Mouse (Mus musculus) midbrain, embryonic 14.5 days (tissue): ENCODE results near the gene Gab1. TPM values are rescaled to one million over a fixed set of nuclear protein-coding genes. Genes with fewer than 3 reads are reported as not detected.

ENCODE experiments used
- polyA plus RNA-seq: library from polyadenylated mRNA; unstranded; fragments of >200 nt; fragmentation: Nextera tagmentation; extraction: Ambion mirVana; gene quantifications from 2 replicates; pipeline ENCODE4 v1.2.1, GENCODE M21; 2014

Gab1 gene
- polyA plus RNA-seq, 1 experiment from 2014 or later: 13.0 TPM

Other genes with a start within 250 kb of the Gab1 start
- 41.6 and 75.4 TPM in 2 replicates for gene Smarca5, start 141.0 kb downstream of the Gab1 start, polyA plus RNA-seq
- 19.4 and 27.2 TPM in 2 replicates for gene Usp38, start 134.4 kb upstream of the Gab1 start, polyA plus RNA-seq